Mouse (Mus musculus) kidney, adult 2 months (tissue): Measurements from ENCODE around the gene Irf2bpl.
A peak's percentile ranks its signal among the peaks of the same experiment; 100 is the strongest.

ENCODE experiments used
- CTCF ChIP-seq: fragments of 200-500 bp; conservative IDR thresholded peaks from 2 replicates; pipeline ENCODE4 v1.5.1; 2011; ENCODE audit warnings: low read depth, mild to moderate bottlenecking, control low read depth, low read length, moderate library complexity, mixed read lengths; ENCODE audit not compliant: insufficient read depth, insufficient read length
- POLR2A ChIP-seq: fragments of 200-500 bp; IDR thresholded peaks from one replicate; pipeline ENCODE4 v1.6.1; 2011; ENCODE audit warnings: low read depth, low read length, control low read depth

DNA sequence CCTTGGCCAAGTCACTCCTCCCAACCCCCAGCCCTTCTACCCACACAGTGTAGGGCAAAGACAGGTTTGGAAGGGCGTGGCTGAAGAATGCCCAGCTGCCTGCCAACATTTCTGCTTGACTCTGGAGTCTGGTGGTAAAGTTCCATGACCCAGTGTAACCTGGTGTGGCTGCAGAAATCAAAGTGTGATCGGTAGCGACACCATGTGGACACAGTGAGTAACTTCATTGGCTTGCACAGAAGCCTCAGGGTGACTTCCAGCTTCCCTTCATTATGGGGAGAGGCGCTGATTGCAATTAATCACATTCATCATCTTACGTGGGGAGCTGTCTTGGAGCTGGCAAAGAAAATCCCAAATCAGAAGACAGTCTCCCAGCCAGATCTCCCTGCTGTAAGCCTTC, 39.2 kb upstream of the Irf2bpl start:
- TF ChIP-seq POLR2A, result no peak
- TF ChIP-seq CTCF, result peak; percentile 99; the same call in 1 of the 2 replicates
